Comparison of ENCODE assay signal across 1 mouse cellular context in the genomic region with DNA sequence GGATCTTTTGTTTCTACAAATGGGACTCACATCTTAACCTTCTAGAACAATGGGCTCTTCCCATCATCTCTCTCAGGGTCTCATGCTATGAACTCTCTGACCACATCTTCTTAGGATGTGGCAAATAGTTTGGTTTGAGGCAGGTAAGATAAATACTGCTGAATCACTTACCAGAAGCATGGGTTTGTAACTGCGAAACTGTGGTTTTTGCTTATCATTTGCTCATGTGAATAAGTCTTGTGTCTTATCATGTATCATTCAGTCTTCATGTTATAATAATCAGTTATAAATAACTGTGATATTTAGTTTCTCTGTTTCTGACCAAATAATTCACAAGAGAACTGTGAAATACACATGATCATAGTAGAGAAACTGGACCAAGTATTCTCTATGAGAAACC.
TF ChIP-seq lines count a peak whose summit lies in the region.

No protein-coding gene starts in this region.

TF ChIP-seq in MEL, 35 proteins besides CTCF, POLR2A, EP300 and RAD21 (continued from another document):
- TF ChIP-seq MYB (IDR thresholded peaks at IDR 0.05; ENCODE audit: low read depth, low read length) = peak; percentile 92
